Mouse (Mus musculus): ENCODE measurements around the gene Golga4.

- TF ChIP-seq POLR2A (IDR thresholded peaks at IDR 0.05; ENCODE audit: low read depth, low read length) (no peak), CTCF (IDR thresholded peaks at IDR 0.05; ENCODE audit: borderline replicate concordance, insufficient read depth, low read length) (no peak)
Observed at GRCm38 (mm10) chr9:118629763-118630379, 123.8 kb downstream of the Golga4 start.
